Mouse (Mus musculus) forebrain, embryonic 15.5 days (tissue): ENCODE measurements at regions not wholly inside any gene's neighbourhood (a gene's known extent, or its start where the extent isn't known, plus 50 kb on each side); places are given as distances from the start of the nearest gene placed in this dataset.

Experiments used
- ATAC-seq: fragments of 200-750 bp; cut with Nextera tagmentation; replicated peaks from 2 replicates; pipeline ENCODE4 v1.8.0; 2017; ENCODE audit warnings: mild to moderate bottlenecking, moderate TSS enrichment, moderate library complexity
- H3K27ac ChIP-seq: fragments of 300-500 bp; sonication (generic); replicated peaks from 2 replicates; pipeline ENCODE4 v1.5.1; 2015; ENCODE audit warnings: mild to moderate bottlenecking, inconsistent platforms
- H3K27me3 ChIP-seq: fragments of 300-500 bp; sonication (generic); 2 replicates; pipeline ENCODE4 v1.6.1; 2015; ENCODE audit warnings: inconsistent platforms
- H3K36me3 ChIP-seq: fragments of 300-500 bp; sonication (generic); 2 replicates; pipeline ENCODE4 v1.6.1; 2015; ENCODE audit warnings: mild to moderate bottlenecking, inconsistent platforms
- H3K4me1 ChIP-seq: fragments of 300-500 bp; sonication (generic); 2 replicates; pipeline ENCODE4 v1.6.1; 2015; ENCODE audit warnings: inconsistent platforms
- H3K4me2 ChIP-seq: fragments of 300-500 bp; sonication (generic); replicated peaks from 2 replicates; pipeline ENCODE4 v1.6.1; 2015; ENCODE audit warnings: mild to moderate bottlenecking, inconsistent platforms
- H3K4me3 ChIP-seq: fragments of 300-500 bp; sonication (generic); 2 replicates; pipeline ENCODE4 v1.5.1; 2015; ENCODE audit warnings: mild to moderate bottlenecking, inconsistent platforms
- H3K9ac ChIP-seq: fragments of 300-500 bp; sonication (generic); replicated peaks from 2 replicates; pipeline ENCODE4 v1.6.1; 2015; ENCODE audit warnings: mild to moderate bottlenecking, inconsistent platforms
- H3K9me3 ChIP-seq: fragments of 300-500 bp; sonication (generic); 2 replicates; pipeline ENCODE4 v1.6.1; 2016; ENCODE audit warnings: inconsistent platforms
- WGBS: fragments of 180-500 bp; shearing (Covaris S2); methylation state at CpG from one replicate; pipeline ENCODE4 v1.1.7; 2015; ENCODE audit warnings: mixed read lengths; 5-methylcytosine and 5-hydroxymethylcytosine counted together

- 84% methylated on average over 12 of the region's 12 CpGs for WGBS
- Histone ChIP-seq H3K4me3 (no peak overlapping the region), H3K4me2 (no peak overlapping the region), H3K27ac (no peak overlapping the region), H3K9ac (no peak overlapping the region), H3K4me1 (no peaks in the 10 kb centered on the region), H3K36me3 (no peaks in the 10 kb centered on the region), H3K27me3 (no peaks in the 10 kb centered on the region), H3K9me3 (no peaks in the 10 kb centered on the region)
- ATAC-seq = no peak
Measured at GRCm38 (mm10) chr9:87557841-87558240, 173.2 kb downstream of the Tbx18 start.

GRCm38 (mm10) chr9:87556953-87557394, 174.1 kb downstream of the Tbx18 start:
- no peak overlapping the region for H3K4me2 ChIP-seq

DNA sequence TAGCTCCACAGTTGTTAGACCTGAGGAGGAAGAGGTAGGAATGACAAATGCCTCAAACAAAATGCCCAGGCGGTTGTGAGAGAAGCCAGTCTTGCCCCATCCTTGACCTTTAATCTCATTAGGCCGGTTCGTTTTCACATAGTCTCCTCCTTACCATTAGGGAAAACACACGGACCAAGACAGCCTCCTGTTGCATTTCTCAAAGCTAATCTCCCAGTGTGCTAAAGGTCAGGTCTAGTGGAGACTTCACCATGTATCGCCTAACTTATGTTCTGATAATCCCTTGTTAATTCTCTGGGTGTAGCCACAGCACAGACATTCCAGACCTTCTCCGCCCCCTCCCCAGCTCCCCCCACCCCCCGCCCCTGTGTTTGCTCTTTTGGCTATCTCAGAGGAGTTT, 174.5 kb downstream of the Tbx18 start:
- no peak overlapping the region for H3K4me2 ChIP-seq
- no peak overlapping the region for H3K27ac ChIP-seq
- no peaks in the 10 kb centered on the region for H3K4me1 ChIP-seq
- H3K9me3 ChIP-seq = no peaks in the 10 kb centered on the region
- no peak overlapping the region for H3K4me3 ChIP-seq
- WGBS = 16% methylated on average over 7 of the region's 7 CpGs
- H3K36me3 ChIP-seq = no peaks in the 10 kb centered on the region
- H3K9ac ChIP-seq = no peak overlapping the region
- ATAC-seq = no peak
- no peaks in the 10 kb centered on the region for H3K27me3 ChIP-seq

More at GRCm38 (mm10) chr9:87556953-87557394, 174.1 kb downstream of the Tbx18 start:
- ATAC-seq = no peak
- Histone ChIP-seq H3K27me3 (no peaks in the 10 kb centered on the region), H3K4me1 (no peaks in the 10 kb centered on the region), H3K36me3 (no peaks in the 10 kb centered on the region), H3K27ac (no peak overlapping the region), H3K9me3 (no peaks in the 10 kb centered on the region), H3K9ac (no peak overlapping the region), H3K4me3 (no peak overlapping the region)
- 14% methylated on average over 8 of the region's 8 CpGs for WGBS

DNA sequence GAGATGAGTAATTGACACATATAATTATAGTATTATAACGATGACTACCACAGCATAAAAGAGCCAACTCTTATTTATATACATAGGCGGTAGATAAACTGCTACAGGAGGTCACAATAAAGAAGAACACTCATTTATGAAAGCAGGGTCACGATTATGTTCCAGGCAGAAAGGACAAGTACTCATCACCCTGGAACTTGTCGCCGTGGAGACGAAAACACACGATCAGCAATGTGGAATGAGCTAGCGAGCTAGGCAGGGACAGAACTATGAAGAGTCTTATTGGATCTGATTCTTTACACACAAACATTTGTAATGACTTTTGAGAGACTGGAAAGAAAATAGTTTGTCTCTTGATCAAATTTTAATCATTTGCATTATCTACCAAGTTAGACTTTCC, 197.9 kb downstream of the Tbx18 start:
- H3K4me3 ChIP-seq = no peak overlapping the region
- no peaks in the 10 kb centered on the region for H3K36me3 ChIP-seq
- H3K27ac ChIP-seq = no peak overlapping the region
- no peaks in the 10 kb centered on the region for H3K27me3 ChIP-seq
- H3K4me1 ChIP-seq = no peaks in the 10 kb centered on the region
- no peak for ATAC-seq
- H3K9me3 ChIP-seq = no peaks in the 10 kb centered on the region
- 55% methylated on average over 8 of the region's 8 CpGs for WGBS
- H3K9ac ChIP-seq = no peak overlapping the region
- H3K4me2 ChIP-seq = no peak overlapping the region

DNA sequence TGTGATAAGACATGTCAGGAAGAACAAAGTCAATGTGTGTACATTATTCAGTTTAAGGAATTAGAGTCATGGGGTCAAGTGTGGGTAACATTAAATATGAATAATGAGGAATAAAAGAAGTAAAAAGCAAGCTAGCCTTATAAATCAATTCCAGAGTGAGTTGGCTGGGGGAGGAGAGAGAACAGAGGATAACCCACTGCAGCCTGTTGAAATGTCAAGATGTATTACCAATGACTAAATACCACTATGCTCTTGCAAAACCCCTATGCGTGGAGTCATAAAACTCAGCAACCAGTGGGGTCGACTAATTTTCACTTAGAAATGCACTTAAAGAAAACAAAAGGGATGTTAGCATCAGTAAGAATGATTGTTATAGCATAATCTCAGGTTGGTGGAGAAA, 201.2 kb downstream of the Tbx18 start:
- 90% methylated on average over 2 of the region's 2 CpGs for WGBS
- Histone ChIP-seq H3K27me3 (no peaks in the 10 kb centered on the region), H3K27ac (no peak overlapping the region), H3K9me3 (no peaks in the 10 kb centered on the region), H3K4me1 (no peaks in the 10 kb centered on the region), H3K9ac (no peak overlapping the region), H3K4me2 (no peak overlapping the region), H3K36me3 (no peaks in the 10 kb centered on the region), H3K4me3 (no peak overlapping the region)
- ATAC-seq = no peak

DNA sequence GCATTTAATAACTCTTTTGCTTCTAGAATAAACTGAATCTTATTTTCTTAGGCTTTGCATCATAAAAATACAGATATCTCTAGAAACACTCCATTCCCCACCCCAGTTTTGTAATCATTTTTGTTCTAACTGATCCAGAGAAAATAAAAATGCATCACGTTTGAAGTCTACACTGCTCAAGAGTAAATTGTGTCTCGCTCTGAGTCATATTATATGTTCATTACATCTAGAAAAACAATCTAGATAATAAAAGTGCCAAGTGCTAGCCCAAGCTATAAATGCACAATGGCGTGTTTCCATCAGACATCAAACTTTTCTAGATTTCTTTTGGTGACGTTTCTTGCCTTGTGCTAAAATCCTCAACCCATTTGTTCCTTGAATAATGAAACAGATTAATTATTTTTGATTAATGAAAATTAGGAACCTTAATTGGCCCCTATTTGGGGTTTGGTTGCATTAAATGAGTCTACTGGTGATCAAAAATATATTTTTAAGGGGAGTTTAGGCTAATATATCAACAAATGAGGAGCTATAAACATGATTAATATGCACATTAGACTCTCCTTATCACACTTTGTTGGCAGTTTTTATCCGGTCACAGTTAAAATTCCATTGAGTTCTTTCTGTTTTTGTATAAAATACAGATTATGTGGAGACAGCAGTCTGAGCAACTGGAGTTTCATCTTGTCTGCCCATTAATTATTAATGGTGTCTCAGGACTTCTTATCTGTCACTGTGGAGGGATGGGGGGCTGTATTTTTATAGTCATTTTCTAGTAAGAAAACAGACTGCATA, 206.0 kb downstream of the Tbx18 start:
- Histone ChIP-seq H3K9ac (no peak overlapping the region), H3K27ac (no peak overlapping the region), H3K36me3 (no peaks in the 10 kb centered on the region), H3K4me3 (no peak overlapping the region), H3K4me1 (no peaks in the 10 kb centered on the region), H3K4me2 (no peak overlapping the region), H3K9me3 (no peaks in the 10 kb centered on the region), H3K27me3 (no peaks in the 10 kb centered on the region)
- WGBS = 74% methylated on average over 5 of the region's 5 CpGs
- ATAC-seq = no peak

DNA sequence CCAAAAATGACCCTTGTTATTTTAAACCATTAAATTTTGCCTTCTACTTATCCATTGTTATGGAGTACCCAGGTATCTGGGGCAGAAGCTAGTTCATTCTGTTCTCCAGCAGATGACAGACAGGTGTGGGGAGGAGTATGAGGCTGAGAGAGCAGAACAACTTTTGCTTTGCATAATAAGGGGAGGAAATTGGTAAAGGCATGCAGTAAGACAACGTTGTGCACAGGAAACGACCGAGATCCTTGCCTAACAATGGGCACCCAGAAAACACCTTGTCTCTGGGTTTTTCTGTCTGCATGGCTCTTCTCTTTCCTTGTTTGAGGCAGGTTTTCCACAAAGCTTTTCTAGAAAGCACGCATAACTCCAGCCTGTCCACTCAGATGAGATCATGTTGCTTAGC, 220.4 kb downstream of the Tbx18 start:
- Histone ChIP-seq H3K4me2 (no peak overlapping the region), H3K9ac (no peak overlapping the region), H3K4me1 (no peaks in the 10 kb centered on the region), H3K9me3 (no peaks in the 10 kb centered on the region), H3K36me3 (no peaks in the 10 kb centered on the region), H3K27me3 (no peaks in the 10 kb centered on the region), H3K4me3 (no peak overlapping the region), H3K27ac (no peak overlapping the region)
- no peak for ATAC-seq
- whole genome bisulfite sequencing = 78% methylated on average over 4 of the region's 4 CpGs

GRCm38 (mm10) chr9:87504673-87505385, 226.2 kb downstream of the Tbx18 start:
- H3K9ac ChIP-seq = no peak overlapping the region
- no peak overlapping the region for H3K4me2 ChIP-seq
- no peak for ATAC-seq
- no peaks in the 10 kb centered on the region for H3K9me3 ChIP-seq
- H3K4me1 ChIP-seq = no peaks in the 10 kb centered on the region
- no peaks in the 10 kb centered on the region for H3K36me3 ChIP-seq
- no peak overlapping the region for H3K27ac ChIP-seq
- no peak overlapping the region for H3K4me3 ChIP-seq
- WGBS = 84% methylated on average over 10 of the region's 10 CpGs
- no peaks in the 10 kb centered on the region for H3K27me3 ChIP-seq

DNA sequence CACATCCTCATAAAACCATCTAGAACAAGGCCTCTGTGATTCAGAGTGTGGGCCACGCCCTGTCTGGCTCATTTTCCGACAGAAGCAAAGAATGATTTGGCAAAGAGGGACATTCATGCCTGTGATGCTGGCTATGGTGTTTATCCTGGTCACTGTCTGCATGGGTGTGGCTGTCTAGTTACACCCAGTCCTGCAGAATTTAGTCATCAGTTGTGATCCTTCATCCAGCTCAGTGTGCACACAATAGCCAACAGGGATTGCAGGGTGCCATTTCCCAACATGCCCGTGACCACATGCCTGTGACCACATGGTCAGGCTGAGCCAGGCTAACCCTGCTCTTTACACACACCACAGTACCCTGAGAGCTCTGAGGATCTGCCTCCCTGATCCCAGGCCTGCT, 208.8 kb upstream of the Cep162 start:
- no peak overlapping the region for H3K4me3 ChIP-seq
- no peaks in the 10 kb centered on the region for H3K36me3 ChIP-seq
- H3K27me3 ChIP-seq = no peaks in the 10 kb centered on the region
- H3K27ac ChIP-seq = no peak overlapping the region
- H3K4me2 ChIP-seq = no peak overlapping the region
- no peak overlapping the region for H3K9ac ChIP-seq
- no peak for ATAC-seq
- H3K9me3 ChIP-seq = no peaks in the 10 kb centered on the region
- 82% methylated on average over 3 of the region's 3 CpGs for WGBS
- H3K4me1 ChIP-seq = no peaks in the 10 kb centered on the region

DNA sequence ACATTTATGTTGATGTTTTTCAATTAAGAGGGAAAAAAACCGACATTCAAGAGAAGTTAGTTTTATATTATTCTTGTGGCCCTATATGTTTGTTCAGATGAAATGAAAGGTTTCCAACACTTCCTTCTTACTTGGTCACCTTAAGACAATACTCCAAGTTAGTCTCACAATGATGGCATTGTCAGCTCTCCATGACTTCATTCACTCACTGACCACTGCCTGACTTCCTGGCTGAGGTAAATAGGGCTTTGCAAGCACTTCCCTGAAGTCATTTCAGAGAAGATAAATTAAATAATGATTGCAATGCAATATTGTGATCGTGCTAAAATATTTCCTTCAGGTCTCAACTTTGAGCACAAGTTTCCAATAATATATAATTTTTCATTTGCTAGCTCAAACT, 197.9 kb upstream of the Cep162 start:
- no peaks in the 10 kb centered on the region for H3K27me3 ChIP-seq
- no peak overlapping the region for H3K4me3 ChIP-seq
- H3K9ac ChIP-seq = no peak overlapping the region
- ATAC-seq = no peak
- H3K36me3 ChIP-seq = no peaks in the 10 kb centered on the region
- no peak overlapping the region for H3K4me2 ChIP-seq
- no peaks in the 10 kb centered on the region for H3K4me1 ChIP-seq
- 80% methylated on average over 2 of the region's 2 CpGs for WGBS
- no peak overlapping the region for H3K27ac ChIP-seq
- H3K9me3 ChIP-seq = no peaks in the 10 kb centered on the region

DNA sequence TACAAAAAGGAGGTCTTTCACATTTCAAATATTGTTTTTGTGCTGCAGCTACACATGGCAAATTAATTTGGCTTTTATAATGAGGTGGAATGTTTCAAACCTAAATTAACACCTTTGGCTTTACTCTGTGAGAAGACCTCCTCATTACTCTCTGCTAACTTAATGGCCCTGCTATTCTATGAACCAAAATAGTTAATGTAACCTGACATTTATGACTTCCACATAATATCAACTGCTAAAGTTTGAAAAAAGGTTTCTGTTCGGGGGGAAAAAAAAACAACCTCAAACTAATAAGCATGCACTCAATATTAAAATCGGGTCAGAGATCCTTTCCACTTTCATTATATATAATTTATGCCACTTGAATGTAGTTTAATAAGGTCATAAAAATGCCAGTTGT, 197.2 kb upstream of the Cep162 start:
- Histone ChIP-seq H3K27me3 (no peaks in the 10 kb centered on the region), H3K9me3 (no peaks in the 10 kb centered on the region), H3K36me3 (no peaks in the 10 kb centered on the region), H3K4me3 (no peak overlapping the region), H3K9ac (no peak overlapping the region), H3K4me2 (no peak overlapping the region), H3K27ac (no peak overlapping the region), H3K4me1 (no peaks in the 10 kb centered on the region)
- WGBS = 75% methylated on average over 2 of the region's 2 CpGs
- ATAC-seq = no peak

DNA sequence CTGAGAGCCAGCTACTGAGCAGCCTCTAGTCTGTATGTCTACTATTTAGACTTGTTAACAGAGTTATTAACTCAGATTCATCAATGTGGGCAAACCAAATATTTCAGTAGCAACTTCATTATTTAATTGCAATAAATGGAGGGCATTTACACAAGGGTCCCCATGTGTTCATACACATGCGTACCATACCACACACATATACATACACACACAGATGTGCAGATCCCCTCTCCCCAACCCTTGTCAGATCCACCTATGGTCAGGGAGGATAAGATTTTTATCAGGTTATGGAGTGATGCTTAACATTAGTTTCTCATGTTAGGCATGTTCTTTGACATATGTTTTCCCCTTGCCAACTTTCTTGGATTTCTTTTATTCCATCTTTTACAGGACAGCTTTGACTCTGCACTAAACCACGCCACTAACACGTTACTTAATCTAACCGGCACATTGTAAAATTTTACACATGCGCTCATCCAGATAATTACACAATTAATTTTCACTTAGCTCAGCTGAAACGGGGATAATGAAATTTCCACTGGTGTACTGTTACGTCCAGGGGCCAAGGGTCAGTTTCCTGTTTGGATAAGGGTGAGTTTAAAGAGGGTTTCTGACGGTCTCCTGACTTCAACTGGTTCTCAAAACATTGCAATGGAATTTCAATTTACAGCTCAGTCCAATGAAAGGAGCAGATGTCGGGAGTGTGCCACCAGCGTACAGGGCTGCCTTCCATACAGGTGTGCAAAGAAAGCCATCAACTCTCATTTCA, 188.3 kb upstream of the Cep162 start:
- H3K27me3 ChIP-seq = no peaks in the 10 kb centered on the region
- 62% methylated on average over 10 of the region's 10 CpGs for WGBS
- no peak overlapping the region for H3K27ac ChIP-seq
- H3K9ac ChIP-seq = no peak overlapping the region
- no peaks in the 10 kb centered on the region for H3K4me1 ChIP-seq
- H3K9me3 ChIP-seq = no peaks in the 10 kb centered on the region
- ATAC-seq = no peak
- H3K4me2 ChIP-seq = no peak overlapping the region
- H3K4me3 ChIP-seq = no peak overlapping the region
- no peaks in the 10 kb centered on the region for H3K36me3 ChIP-seq
